Mouse (Mus musculus): ENCODE data around the gene Oaz2. TPM values are rescaled to one million over a fixed set of nuclear protein-coding genes. Genes with fewer than 3 reads are reported as not detected.

Gene Oaz2
- polyA plus RNA-seq (2012; rRNA removed), result 242 and 274 TPM in 2 replicates

- TF ChIP-seq CTCF (IDR thresholded peaks at IDR 0.05; ENCODE audit: insufficient read depth, low read length) (no peak), POLR2A (IDR thresholded peaks at IDR 0.05; ENCODE audit: borderline replicate concordance, extremely low read depth, low read depth, low read length) (no peak)
- no peak for DNase-seq
- Histone ChIP-seq H3K4me3 (replicated peaks; ENCODE audit: extremely low read depth, low read depth, low read length) (no peak within 1 kb of the TSS), H3K4me1 (ENCODE audit: control insufficient read depth, insufficient read depth, low read length) (peaks cover 13% of the 10 kb centered on the region)
- WGBS, result 93% methylated on average over 8 of the region's 8 CpGs
These were observed at the start of gene Oaz2 for GRCm38 (mm10) chr9:65667701-65668100. TSS of gene Oaz2 (plus strand) at chr9:65668001.

GRCm38 (mm10) chr9:65619311-65619710 is 48.5 kb upstream of the Oaz2 start:
- Histone ChIP-seq H3K4me3 (replicated peaks; ENCODE audit: extremely low read depth, low read depth, low read length) (no peak overlapping the region), H3K4me1 (ENCODE audit: control insufficient read depth, insufficient read depth, low read length) (no peaks in the 10 kb centered on the region)
- TF ChIP-seq CTCF (IDR thresholded peaks at IDR 0.05; ENCODE audit: insufficient read depth, low read length), result no peak
- no peak for TF ChIP-seq POLR2A (IDR thresholded peaks at IDR 0.05; ENCODE audit: borderline replicate concordance, extremely low read depth, low read depth, low read length)
- WGBS, result 60% methylated on average over 3 of the region's 3 CpGs
- DNase-seq, result no peak

- 87% methylated on average over 4 of the region's 4 CpGs for WGBS
- no peaks in the 10 kb centered on the region for H3K4me1 ChIP-seq (ENCODE audit: control insufficient read depth, insufficient read depth, low read length)
- no peak for TF ChIP-seq POLR2A (IDR thresholded peaks at IDR 0.05; ENCODE audit: borderline replicate concordance, extremely low read depth, low read depth, low read length)
- no peak for TF ChIP-seq CTCF (IDR thresholded peaks at IDR 0.05; ENCODE audit: insufficient read depth, low read length)
- no peak for DNase-seq
- no peak overlapping the region for H3K4me3 ChIP-seq (replicated peaks; ENCODE audit: extremely low read depth, low read depth, low read length)
These were observed 46.6 kb upstream of the Oaz2 start for GRCm38 (mm10) chr9:65621196-65621595.

- 85% methylated on average over 2 of the region's 2 CpGs for WGBS
- H3K4me3 ChIP-seq (replicated peaks; ENCODE audit: extremely low read depth, low read depth, low read length), result no peak overlapping the region
- H3K4me1 ChIP-seq (ENCODE audit: control insufficient read depth, insufficient read depth, low read length), result no peaks in the 10 kb centered on the region
- no peak for DNase-seq
- no peak for TF ChIP-seq POLR2A (IDR thresholded peaks at IDR 0.05; ENCODE audit: borderline replicate concordance, extremely low read depth, low read depth, low read length)
These were observed 46.1 kb upstream of the Oaz2 start for GRCm38 (mm10) chr9:65621666-65622065.

GRCm38 (mm10) chr9:65622826-65623225 is 45.0 kb upstream of the Oaz2 start:
- Histone ChIP-seq H3K4me3 (replicated peaks; ENCODE audit: extremely low read depth, low read depth, low read length) (no peak overlapping the region), H3K4me1 (ENCODE audit: control insufficient read depth, insufficient read depth, low read length) (no peaks in the 10 kb centered on the region)
- no peak for TF ChIP-seq POLR2A (IDR thresholded peaks at IDR 0.05; ENCODE audit: borderline replicate concordance, extremely low read depth, low read depth, low read length)
- no peak for TF ChIP-seq CTCF (IDR thresholded peaks at IDR 0.05; ENCODE audit: insufficient read depth, low read length)
- WGBS, result 79% methylated on average over 5 of the region's 5 CpGs
- no peak for DNase-seq

- H3K4me3 ChIP-seq (replicated peaks; ENCODE audit: extremely low read depth, low read depth, low read length), result no peak overlapping the region
- H3K4me1 ChIP-seq (ENCODE audit: control insufficient read depth, insufficient read depth, low read length), result 0 out of 2 replicates have a peak, but pooled peaks cover 3% of the 10 kb centered on the region
- 75% methylated on average over 2 of the region's 2 CpGs for WGBS
- TF ChIP-seq CTCF (IDR thresholded peaks at IDR 0.05; ENCODE audit: insufficient read depth, low read length) (no peak), POLR2A (IDR thresholded peaks at IDR 0.05; ENCODE audit: borderline replicate concordance, extremely low read depth, low read depth, low read length) (no peak)
- no peak for DNase-seq
These were observed 43.5 kb upstream of the Oaz2 start for GRCm38 (mm10) chr9:65624266-65624665.

- DNase-seq, result peak; percentile 26
- Histone ChIP-seq H3K4me1 (ENCODE audit: control insufficient read depth, insufficient read depth, low read length) (peaks cover 3% of the 10 kb centered on the region; the same call in 1 of the 2 replicates), H3K4me3 (replicated peaks; ENCODE audit: extremely low read depth, low read depth, low read length) (peak within 1 kb of the TSS; percentile 79)
- TF ChIP-seq CTCF (IDR thresholded peaks at IDR 0.05; ENCODE audit: insufficient read depth, low read length), result no peak
- WGBS, result 4% methylated on average over 40 of the region's 40 CpGs
These were observed 38.6 kb upstream of the Oaz2 start, which contains the start of gene Rbpms2 for GRCm38 (mm10) chr9:65629025-65629766. TSS of gene Rbpms2 (plus strand) at chr9:65629648.

GRCm38 (mm10) chr9:65629767-65630630 is 37.8 kb upstream of the Oaz2 start:
- DNase-seq, result peak; percentile 59
- TF ChIP-seq POLR2A (IDR thresholded peaks at IDR 0.05; ENCODE audit: borderline replicate concordance, extremely low read depth, low read depth, low read length) (0 out of 2 replicates have a peak, but pooled peaks have one; percentile 9), CTCF (IDR thresholded peaks at IDR 0.05; ENCODE audit: insufficient read depth, low read length) (no peak)
- under 1% methylated on average over 49 of the region's 83 CpGs for WGBS

GRCm38 (mm10) chr9:65630631-65631353 is 37.0 kb upstream of the Oaz2 start:
- peak; percentile 50 for DNase-seq
- H3K4me3 ChIP-seq (replicated peaks; ENCODE audit: extremely low read depth, low read depth, low read length), result peak overlapping the region; percentile 74
- 3% methylated on average over 76 of the region's 78 CpGs for WGBS
- no peak for TF ChIP-seq POLR2A (IDR thresholded peaks at IDR 0.05; ENCODE audit: borderline replicate concordance, extremely low read depth, low read depth, low read length)
- no peak for TF ChIP-seq CTCF (IDR thresholded peaks at IDR 0.05; ENCODE audit: insufficient read depth, low read length)
- peaks cover 3% of the 10 kb centered on the region; the same call in 1 of the 2 replicates for H3K4me1 ChIP-seq (ENCODE audit: control insufficient read depth, insufficient read depth, low read length)

More at GRCm38 (mm10) chr9:65629767-65630630, 37.8 kb upstream of the Oaz2 start:
- Histone ChIP-seq H3K4me1 (ENCODE audit: control insufficient read depth, insufficient read depth, low read length) (peaks cover 3% of the 10 kb centered on the region; the same call in 1 of the 2 replicates), H3K4me3 (replicated peaks; ENCODE audit: extremely low read depth, low read depth, low read length) (peak overlapping the region; percentile 79)
